Mouse (Mus musculus): ENCODE measurements around the gene Gm20219. TPM values are rescaled to one million over a fixed set of nuclear protein-coding genes. Genes with fewer than 3 reads are reported as not detected.

Gene Gm20219
- total RNA-seq, 2 experiments from 2014 or later: 1.3 to 3.5 TPM

DNA sequence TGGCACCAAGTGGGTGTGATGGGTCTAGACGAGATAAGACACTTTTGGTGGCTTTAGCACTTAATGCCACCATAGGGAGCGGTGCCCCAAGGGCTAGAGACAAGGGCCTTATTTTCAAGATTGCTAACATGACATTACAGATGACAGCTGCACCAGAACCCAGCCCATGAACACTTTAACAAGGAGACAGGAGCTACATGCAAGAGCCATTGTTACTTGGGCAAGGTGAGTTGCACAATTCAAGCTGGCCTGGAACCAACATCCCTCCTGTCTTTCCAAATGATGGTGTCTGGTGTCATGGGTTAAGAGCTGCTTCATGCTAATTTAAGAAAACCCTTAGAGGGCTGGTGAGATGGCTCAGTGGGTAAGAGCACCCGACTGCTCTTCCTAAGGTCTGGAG, 5.2 kb upstream of the Gm20219 start:
- DNase-seq (ENCODE audit: low spot score in 2 of 2): no peak
- intact Hi-C loops (cut with DNase I): loop anchor here (2.0 to 5.0 kb wide), 3 partner anchors 132 to 203 kb away; no protein-coding TSS in a partner anchor

DNA sequence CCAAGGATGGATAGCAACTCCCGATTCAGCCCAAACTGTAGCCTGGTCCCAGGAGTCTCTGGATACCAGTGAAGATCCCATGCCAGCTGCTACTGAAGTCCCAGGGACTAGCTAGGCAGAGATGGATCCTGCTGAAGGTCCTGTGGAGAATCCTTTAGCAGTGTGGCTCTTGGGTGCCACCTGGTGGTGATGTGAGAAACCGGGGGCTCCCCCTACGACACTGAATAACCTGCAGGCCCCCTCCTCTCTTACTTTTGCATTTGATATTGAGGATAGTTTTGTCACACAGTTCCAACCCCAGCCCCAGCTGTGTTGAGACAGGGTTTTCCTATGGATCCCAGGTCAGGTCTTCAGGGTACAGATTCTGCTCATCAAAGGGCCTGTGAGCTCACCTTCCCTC, 4.3 kb upstream of the Gm20219 start:
- intact Hi-C loops (cut with DNase I): loop anchor here (2.0 to 5.0 kb wide), 3 partner anchors 131 to 202 kb away; no protein-coding TSS in a partner anchor
- DNase-seq (ENCODE audit: low spot score in 2 of 2): peak; percentile 59

DNA sequence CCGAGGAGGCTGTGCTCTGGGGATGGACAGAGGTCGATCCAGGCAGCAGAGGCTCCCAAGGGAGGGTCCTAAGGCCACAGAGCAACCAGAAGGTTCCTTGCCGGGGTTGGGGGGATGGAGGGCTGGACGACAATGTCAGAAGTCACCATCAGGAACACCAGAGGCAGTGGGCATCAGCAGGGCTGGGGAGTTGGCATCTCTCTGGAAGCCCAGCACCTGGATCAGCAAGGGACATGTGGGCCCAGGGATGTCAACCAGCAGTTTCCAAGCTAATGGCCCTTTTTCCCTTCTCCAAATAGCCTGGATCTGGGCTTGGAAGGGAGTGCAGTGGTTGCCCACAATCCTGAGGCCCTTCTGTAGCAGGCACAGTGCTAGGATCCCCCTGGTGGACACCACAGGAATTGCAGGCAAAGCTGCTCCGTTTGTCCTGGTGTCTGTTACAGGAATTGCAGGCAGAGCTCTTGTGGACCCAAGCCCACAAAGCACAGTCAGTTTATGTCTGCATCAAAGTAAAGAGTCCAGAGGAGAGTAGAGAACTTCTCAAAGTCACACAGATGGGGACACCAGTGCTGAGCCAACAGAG, 1.3 kb downstream of the Gm20219 start:
- peak; percentile 71 to 79 for DNase-seq (ENCODE audit: low spot score in 2 of 2)
- intact Hi-C loops (cut with DNase I): loop anchor here (5.0 kb wide), 1 partner anchor 66 kb away; no protein-coding TSS in a partner anchor

DNA sequence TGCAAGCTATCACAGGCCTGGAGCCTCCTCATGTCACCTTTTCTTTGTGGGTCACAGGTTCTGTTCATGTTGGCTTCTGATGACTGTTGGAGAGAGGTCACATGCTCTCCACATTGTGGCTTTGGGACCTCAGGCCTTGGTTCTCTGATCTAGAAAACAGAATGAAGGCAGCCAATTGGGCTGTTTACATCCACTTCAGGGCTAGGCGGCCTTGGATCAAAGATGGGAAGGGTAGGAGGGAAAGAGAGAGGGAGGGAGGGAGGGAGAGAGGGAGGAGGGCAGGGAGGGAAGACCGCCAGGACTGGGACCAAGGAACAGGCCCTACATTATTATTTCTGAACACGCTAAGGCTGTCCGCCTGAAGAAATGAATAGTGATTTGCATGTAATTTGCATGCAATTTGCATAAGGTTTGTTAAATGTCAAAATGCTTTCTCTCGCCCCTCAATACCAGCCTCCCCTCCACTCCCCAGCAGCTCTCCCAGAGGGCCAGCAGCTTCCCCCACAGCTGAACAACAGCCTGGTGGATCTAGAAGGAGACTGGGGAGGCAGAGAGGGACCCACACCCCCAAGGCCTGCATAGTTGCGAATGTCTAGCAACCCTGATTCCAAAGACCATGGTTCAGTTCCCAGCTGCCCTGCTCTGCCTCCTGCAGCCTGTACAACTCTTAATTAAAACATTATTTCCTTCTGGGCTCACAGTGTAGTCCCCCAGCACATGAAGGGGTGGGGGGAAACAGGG, 2.2 kb downstream of the Gm20219 start:
- DNase-seq (ENCODE audit: low spot score in 2 of 2): peak in 1 of 2 experiments; percentile 5
- intact Hi-C loops (cut with DNase I): loop anchor here (5.0 kb wide), 1 partner anchor 65 kb away; no protein-coding TSS in a partner anchor

DNA sequence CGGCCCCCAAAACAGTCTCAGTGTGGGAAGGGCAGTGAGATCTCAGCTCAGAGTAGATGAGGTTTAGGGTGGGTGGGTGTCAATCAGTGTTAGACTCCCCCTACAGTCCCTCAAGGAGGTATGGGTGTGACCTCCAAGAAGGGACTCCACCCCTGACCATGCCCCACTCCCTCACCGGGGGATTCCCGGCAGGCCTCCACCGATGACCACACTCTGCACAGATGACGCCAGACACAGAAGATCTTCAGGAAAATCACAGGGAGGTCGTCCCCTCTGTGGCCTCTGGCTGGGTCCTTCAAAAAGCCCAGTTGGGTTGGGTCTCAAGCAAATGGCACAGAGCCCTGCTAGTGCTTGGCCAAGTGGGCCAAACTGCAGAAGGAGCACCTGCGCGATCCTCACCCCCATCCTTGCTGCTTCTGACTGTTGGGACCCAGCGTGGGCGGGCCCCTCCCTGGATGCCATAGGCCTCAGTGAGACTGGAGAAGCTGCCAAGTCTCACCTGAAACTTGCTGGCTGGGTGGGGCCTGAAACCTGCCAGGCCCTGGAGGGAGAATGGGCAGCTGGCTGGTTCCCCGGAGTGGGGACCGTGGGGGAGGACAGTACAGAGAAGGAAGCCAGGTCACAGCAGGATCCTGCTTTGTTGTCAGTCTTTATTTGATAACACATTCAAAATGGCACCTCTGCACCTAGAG, 3.3 kb downstream of the Gm20219 start:
- intact Hi-C loops (cut with DNase I): loop anchor here (5.0 kb wide), 1 partner anchor 64 kb away; no protein-coding TSS in a partner anchor
- peak in 1 of 2 experiments; percentile 11 for DNase-seq (ENCODE audit: low spot score in 2 of 2)

DNA sequence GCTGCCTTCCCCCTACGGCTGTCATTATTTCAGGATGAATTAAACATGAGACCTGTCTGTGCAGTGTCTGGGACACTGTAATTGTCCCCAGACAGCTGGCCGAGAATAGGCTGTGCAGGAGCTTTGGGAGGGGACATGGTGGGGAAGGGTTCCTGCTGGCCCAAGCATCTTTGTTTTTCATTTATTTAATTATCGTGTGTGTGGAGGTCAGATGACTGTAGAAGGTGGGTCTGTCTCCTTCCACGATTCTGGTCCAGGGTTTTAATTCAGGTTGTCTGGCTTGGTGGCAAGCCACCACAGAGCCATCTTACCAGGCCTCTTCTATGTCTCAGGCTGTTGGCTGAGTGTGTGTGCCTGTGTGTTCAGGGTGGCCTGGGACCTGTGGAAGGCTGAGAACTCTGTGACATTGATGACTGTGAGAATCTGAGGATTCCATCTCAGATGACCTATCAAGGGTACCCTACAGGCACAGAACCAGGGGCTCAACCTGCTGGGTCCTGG, 5.5 kb downstream of the Gm20219 start:
- no peak for DNase-seq (ENCODE audit: low spot score in 2 of 2)
- intact Hi-C loops (cut with DNase I): no loop called here

DNA sequence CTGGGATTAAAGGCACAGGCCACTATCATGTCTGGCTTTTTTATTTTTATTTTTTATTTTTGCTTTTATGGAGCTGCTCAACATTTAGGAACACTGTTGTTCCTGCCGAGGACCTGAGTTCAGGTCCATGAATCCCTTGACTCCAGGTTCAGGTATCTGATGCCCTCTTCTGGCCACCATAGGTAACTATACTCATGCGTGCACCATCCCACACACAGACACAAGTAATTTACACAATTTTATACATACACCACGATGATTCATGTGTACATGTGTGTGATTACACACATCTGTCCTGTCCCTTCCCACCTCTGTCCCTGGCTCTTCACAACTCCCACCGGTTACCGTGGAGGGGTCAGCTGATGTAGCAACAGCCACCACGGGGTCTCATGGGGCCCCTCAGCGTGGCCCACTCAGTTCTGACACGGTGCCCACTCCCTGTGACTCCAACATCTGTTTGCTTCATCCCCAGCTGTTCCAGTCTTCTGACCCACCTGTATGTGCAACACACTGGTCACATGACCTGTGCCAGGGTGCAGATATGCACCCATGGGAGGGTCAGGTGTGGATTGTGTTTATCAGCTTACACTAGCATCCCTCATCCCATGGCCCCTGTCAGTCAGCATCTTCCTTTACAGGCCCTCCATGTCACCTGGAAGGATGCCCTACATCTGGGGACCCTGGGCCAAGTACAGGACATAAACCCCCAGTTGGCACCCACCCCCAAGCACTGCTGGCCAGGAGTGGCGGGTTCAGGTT, 6.2 kb downstream of the Gm20219 start:
- DNase-seq (ENCODE audit: low spot score in 2 of 2): peak in 1 of 2 experiments; percentile 3
- intact Hi-C loops (cut with DNase I): no loop called here

DNA sequence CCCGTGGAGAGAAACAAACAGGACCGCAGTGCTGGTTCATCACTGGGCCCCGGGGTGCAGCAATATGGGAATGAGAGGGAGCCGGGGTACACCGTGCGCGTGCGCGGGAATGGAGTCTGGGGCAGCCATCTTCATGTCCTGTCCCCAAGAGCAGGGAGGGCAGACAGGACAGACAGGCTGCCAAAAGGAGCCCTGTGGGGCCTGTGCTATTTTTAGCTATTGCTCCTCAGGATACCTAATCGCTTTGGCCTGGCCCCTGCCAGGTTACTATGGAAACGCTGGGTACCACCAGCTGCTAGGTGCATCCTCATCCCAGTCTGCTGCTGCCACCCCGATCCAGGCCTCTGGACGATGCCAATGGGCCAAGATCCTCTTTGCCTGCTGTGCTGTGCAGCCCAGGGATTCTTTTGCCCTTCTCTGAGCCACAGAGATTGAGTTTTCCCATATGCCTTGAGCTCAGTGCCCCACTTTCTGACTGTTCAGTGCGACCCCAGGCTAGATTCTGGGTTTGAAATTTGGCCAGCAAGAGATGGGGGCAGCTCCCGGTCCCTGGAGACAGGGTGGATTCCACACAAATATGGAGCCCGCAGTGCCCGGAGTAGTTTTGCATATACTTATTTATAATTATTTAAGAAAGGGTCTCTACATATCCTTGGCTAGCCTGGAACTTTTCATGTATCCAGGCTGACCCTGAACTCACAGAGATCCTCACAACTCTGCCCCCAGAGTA, 6.9 kb downstream of the Gm20219 start:
- DNase-seq (ENCODE audit: low spot score in 2 of 2): peak in 1 of 2 experiments; percentile 5
- intact Hi-C loops (cut with DNase I): no loop called here

DNA sequence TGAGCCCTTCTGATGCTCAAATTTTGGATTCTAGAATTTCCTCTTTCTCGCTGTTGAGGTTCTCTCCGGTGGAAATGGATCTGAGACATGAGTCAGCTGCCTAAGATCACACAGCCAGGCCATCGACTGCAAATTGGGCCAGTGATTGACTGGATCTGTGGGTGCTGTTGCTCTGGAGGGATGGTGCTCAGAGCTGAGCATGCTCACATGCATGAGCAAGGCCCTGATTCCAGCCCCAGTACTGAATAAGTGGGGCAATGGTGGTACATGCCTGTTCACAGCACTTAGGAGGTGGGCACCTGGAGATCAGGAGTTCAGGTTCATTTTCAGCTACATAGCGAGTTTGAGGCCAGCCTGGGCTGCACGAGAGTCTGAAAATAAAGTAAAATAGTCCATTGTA, 7.6 kb downstream of the Gm20219 start:
- no peak for DNase-seq (ENCODE audit: low spot score in 2 of 2)
- intact Hi-C loops (cut with DNase I): no loop called here

DNA sequence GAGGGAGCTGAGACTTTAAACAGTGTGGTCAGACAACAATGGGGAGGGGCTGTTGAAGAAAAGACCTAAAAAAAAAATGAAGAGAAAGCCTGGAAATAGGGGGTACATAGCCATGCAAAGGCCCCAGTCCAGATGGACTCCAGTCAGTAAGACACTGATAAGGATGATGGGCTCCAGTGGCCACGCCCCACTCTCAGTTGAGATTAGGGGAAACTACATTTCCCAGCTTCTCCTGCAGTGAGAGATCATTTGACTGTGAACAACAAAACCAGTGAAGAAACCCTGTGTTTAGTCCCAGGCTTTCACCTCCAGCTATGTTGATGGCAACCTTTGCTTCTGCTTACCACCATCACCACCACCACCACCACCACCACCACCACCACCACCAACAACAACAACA, 8.2 kb downstream of the Gm20219 start:
- no peak for DNase-seq (ENCODE audit: low spot score in 2 of 2)
- intact Hi-C loops (cut with DNase I): no loop called here

DNA sequence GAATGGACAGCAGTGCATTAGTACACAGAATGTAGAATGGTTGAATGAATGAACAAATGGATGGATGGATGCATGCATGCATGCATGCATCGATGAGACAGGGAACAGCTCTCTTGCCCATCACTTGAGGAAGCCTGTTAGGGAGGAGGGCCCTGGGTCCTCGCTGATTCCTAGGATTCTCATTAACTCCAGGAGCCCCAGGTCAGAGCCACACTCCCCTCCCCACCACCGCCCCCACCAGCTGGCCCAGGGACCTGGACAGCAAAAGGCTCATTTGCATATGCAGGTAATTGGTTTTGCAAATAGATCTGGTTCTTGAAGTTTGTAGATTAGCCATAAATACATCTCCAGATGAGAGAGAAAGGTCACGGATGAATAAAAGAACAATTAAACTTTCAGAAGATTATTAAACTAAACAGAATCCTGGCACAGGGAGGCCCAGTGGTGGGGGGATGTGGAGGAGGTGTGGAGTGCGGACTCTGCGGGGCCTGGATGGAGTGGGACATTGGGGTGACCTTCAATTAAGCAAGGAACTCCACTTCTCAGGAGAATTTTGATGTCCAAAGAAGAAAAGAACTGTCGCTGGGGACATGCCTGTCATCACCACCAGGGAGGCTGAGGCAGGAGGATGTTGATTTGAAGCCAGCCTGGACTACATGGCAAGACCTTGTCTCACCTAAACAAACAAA, 9.3 kb downstream of the Gm20219 start:
- intact Hi-C loops (cut with DNase I): loop anchor here (5.0 kb wide), 1 partner anchor 38 kb away; no protein-coding TSS in a partner anchor
- DNase-seq (ENCODE audit: low spot score in 2 of 2): no peak

DNA sequence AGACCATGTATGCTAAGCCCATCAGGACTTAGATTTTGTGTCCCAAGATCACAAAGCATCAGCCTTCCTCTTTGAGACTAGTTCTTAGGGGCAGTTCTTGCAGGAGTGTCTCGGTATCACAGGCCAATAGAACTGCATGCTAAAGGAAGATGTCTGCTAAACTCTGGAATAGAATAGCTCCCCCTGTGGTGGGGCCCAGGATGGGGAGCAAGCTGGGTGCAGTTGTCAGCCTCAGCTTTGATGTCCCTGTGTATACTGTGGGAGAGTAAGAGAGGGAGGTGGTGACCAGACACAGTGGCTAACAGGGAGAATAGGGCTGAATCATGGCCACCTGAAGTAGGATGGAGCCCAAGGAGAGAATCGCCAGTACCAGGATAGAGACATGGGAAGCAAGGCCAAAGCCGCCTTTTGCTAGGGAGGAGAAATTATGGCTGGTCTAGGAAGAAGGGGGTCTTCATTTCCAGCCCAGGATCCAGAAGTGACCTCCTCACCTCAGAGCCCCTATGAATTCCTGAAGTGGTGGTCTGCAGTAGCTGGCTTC, 10.4 kb downstream of the Gm20219 start:
- intact Hi-C loops (cut with DNase I): loop anchor here (5.0 kb wide), 1 partner anchor 36 kb away; no protein-coding TSS in a partner anchor
- no peak for DNase-seq (ENCODE audit: low spot score in 2 of 2)

DNA sequence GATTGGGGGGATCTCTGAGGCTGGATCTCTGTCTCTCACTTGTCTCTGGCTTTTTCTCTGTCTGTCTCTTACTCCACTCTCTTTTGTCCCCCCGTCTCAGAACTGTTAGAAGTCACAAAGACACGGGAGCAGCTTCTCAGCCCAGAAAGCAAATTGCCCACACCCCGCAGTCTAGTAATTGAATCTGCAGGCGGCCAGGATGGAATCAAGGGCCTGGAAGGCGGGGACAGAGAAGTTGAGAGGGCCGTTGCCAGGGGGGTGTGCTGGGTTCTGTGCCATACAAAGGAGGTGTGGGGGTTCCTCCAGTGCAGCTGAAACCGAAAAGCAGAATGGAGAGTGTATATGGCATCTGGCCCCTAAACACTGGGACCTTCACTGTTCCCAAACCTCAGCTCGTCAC, 11.5 kb downstream of the Gm20219 start:
- intact Hi-C loops (cut with DNase I): loop anchor here (5.0 kb wide), 1 partner anchor 35 kb away; no protein-coding TSS in a partner anchor
- no peak for DNase-seq (ENCODE audit: low spot score in 2 of 2)

DNA sequence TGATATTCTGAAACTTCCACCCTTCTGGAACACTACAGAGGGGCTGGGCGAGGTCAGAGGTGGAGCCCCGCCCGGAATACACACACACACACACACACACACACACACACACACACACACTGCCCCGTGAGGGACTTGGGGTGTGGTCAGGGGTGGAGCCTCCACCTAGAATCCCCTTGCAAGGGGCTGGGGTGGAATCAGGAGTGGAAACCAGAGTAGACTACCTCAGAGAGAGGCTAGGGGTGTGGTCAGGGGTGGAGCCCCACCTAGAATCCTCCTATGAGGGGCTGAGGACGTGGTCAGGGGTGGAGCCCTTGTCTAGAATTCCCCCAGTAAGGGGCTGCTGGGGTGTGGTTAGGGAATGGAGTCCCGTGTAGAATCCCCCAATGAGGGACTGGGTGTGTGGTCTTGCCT, 13.6 kb downstream of the Gm20219 start:
- intact Hi-C loops (cut with DNase I): loop anchor here (5.0 kb wide), 1 partner anchor 33 kb away; no protein-coding TSS in a partner anchor
- no peak for DNase-seq (ENCODE audit: low spot score in 2 of 2)

DNA sequence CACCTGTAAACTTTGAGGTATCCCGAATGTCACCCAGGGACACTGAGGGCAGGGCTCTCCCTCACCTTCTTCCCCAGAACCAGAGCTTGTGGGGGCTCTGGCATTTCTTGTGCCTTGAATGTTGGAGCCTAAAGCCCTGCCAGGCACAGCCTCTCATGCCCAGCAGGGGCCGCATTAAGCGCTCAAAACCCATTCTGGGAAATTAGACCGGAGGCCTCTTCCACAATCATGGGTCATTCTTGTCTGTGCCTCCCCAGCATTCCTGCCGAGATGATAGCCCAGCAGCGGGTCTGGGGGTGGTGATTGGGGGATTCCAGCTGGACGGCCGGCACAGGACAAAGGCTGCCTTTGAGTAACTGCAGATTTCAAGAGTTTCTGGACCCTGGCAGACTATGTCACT, 16.3 kb downstream of the Gm20219 start:
- no peak for DNase-seq (ENCODE audit: low spot score in 2 of 2)
- intact Hi-C loops (cut with DNase I): no loop called here

DNA sequence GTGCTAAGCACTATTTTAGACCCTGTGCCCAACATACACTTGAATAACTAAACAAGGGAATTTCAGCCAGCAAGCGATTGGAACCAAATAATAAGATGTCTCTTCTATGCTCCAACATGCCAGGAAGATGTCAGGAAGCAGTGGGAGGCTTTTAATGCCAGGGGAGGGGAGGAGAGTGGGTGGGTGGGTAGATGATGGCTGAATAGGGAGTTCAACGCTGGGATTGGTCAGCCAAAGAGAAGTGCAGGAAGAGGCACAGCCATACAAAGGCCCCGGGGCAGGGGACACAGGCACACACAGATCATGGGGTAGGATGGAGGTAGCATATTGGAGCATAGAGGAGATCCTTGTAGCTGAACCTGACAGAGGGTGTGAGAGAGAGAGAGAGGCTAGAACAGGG, 17.3 kb downstream of the Gm20219 start:
- intact Hi-C loops (cut with DNase I): no loop called here
- no peak for DNase-seq (ENCODE audit: low spot score in 2 of 2)

DNA sequence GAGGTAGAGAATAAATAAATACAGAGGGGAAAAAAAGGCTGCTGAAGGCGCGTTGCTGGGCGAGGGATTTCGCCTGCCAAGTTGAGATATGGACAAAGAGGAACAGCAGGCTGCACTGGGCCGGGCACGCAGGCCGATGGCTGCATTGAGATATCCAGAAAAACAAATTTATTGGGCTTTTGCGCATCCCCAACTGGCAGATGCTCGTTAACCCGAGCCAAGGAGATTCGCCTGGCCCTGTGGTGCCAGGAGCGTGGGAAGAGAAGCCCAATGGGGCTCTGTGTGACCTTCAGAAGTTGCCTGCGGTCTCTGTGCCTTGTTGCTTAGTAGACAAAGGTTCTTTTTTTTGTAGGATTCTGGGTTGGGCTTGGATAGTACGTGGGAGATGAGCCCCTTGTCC, 18.0 kb downstream of the Gm20219 start:
- no peak for DNase-seq (ENCODE audit: low spot score in 2 of 2)

DNA sequence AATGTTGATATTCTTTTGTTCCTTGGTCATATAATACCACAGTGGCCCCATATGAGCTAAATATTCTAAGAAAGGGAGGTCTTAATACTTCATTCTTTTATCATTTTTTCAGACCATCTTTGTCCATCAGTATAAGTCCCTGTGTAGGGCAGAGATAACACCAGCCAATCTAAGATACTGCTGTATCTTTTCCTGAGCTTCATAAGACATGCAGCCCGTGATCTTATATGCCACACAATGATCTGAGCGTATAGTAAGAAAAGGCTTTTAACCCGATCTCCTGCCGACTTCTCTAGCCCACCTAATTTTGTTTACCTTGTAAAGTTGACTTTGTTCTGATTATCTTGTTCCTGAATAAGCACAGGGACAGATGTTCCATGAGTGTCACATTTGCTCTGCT, 29.2 kb downstream of the Gm20219 start:
- intact Hi-C loops (cut with DNase I): no loop called here
- no peak for DNase-seq (ENCODE audit: low spot score in 2 of 2)

More for the DNA sequence above, 18.0 kb downstream of the Gm20219 start:
- intact Hi-C loops (cut with DNase I): no loop called here
